Mouse (Mus musculus) neural tube, embryonic 12.5 days (tissue): ENCODE measurements at regions not wholly inside any gene's neighbourhood (a gene's known extent, or its start where the extent isn't known, plus 50 kb on each side); places are given as distances from the start of the nearest gene placed in this dataset.

ENCODE experiments used
- ATAC-seq: fragments of 200-750 bp; cut with Nextera tagmentation; 2 replicates; pipeline ENCODE4 v1.8.0; 2017; ENCODE audit warnings: low read depth, mild to moderate bottlenecking, moderate TSS enrichment, moderate library complexity; ENCODE audit not compliant: low FRiP score
- H3K27ac ChIP-seq: fragments of 300-500 bp; sonication (generic); 2 replicates; pipeline ENCODE4 v1.5.1; 2016
- H3K27me3 ChIP-seq: fragments of 300-500 bp; sonication (generic); replicated peaks from 2 replicates; pipeline ENCODE4 v1.6.1; 2016; ENCODE audit warnings: mild to moderate bottlenecking
- H3K36me3 ChIP-seq: fragments of 300-500 bp; sonication (generic); 2 replicates; pipeline ENCODE4 v1.6.1; 2016; ENCODE audit warnings: mild to moderate bottlenecking
- H3K4me1 ChIP-seq: fragments of 300-500 bp; sonication (generic); 2 replicates; pipeline ENCODE4 v1.6.1; 2016
- H3K4me2 ChIP-seq: fragments of 300-500 bp; sonication (generic); replicated peaks from 2 replicates; pipeline ENCODE4 v1.6.1; 2016; ENCODE audit warnings: mild to moderate bottlenecking
- H3K4me3 ChIP-seq: fragments of 300-500 bp; sonication (generic); 2 replicates; pipeline ENCODE4 v1.5.1; 2016
- H3K9ac ChIP-seq: fragments of 300-500 bp; sonication (generic); 2 replicates; pipeline ENCODE4 v1.6.1; 2016; ENCODE audit warnings: mild to moderate bottlenecking
- H3K9me3 ChIP-seq: fragments of 300-500 bp; sonication (generic); 2 replicates; pipeline ENCODE4 v1.6.1; 2016; ENCODE audit warnings: mild to moderate bottlenecking
- WGBS: fragments of 180-500 bp; shearing (Covaris S2); methylation state at CpG from one replicate; pipeline ENCODE4 v1.1.7; 2016; 5-methylcytosine and 5-hydroxymethylcytosine counted together

DNA sequence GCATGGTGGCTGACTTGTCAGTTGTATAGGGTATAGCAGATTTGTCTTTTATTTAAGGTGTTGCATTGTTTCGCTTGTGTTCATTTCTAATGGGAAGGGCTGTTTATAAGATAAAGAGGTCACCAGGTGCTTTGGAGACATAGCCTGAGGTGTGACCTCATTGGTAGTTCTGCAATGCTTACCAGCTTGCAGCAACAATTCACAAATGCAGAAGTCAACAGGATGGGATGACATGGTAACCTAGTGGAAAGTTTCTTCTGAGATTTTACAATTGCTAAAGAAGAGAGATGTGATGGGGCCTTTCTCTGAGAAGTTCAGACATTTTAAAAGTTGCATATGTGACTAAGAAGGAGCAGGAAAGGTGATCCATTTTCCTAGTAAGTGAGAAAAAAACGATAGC is 255.8 kb upstream of the Mmadhc start:
- no peaks in the 10 kb centered on the region for H3K36me3 ChIP-seq
- no peak overlapping the region for H3K9ac ChIP-seq
- no peaks in the 10 kb centered on the region for H3K27me3 ChIP-seq
- H3K4me2 ChIP-seq: no peak overlapping the region
- H3K4me3 ChIP-seq: no peak overlapping the region
- H3K9me3 ChIP-seq: no peaks in the 10 kb centered on the region
- no peaks in the 10 kb centered on the region for H3K4me1 ChIP-seq
- WGBS: 92% methylated on average over 2 of the region's 2 CpGs
- no peak for ATAC-seq
- H3K27ac ChIP-seq: no peak overlapping the region

DNA sequence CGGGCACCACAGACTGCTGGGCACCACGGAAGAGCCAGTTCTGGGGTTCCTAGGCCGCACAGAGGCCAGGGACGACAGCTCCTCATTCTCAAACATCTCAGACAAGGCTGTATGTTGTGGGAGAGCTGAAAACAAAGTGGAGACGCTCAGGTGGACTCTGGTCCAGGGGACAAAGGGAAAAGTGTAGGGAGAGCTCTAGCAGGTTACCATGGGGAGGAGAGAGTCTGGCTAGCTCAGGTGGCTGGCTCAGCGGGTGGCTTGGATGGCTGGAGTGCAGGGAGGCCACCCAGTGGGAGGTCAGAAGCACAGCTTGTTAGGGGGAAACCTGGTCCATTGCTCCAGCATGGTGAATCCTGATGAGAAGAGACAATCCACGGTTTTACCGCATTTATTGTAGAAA is 253.3 kb upstream of the Mmadhc start:
- WGBS: 76% methylated on average over 8 of the region's 8 CpGs
- H3K4me2 ChIP-seq: no peak overlapping the region
- H3K4me1 ChIP-seq: no peaks in the 10 kb centered on the region
- no peak for ATAC-seq
- no peaks in the 10 kb centered on the region for H3K27me3 ChIP-seq
- H3K27ac ChIP-seq: no peak overlapping the region
- H3K4me3 ChIP-seq: no peak overlapping the region
- no peaks in the 10 kb centered on the region for H3K36me3 ChIP-seq
- no peaks in the 10 kb centered on the region for H3K9me3 ChIP-seq
- no peak overlapping the region for H3K9ac ChIP-seq

DNA sequence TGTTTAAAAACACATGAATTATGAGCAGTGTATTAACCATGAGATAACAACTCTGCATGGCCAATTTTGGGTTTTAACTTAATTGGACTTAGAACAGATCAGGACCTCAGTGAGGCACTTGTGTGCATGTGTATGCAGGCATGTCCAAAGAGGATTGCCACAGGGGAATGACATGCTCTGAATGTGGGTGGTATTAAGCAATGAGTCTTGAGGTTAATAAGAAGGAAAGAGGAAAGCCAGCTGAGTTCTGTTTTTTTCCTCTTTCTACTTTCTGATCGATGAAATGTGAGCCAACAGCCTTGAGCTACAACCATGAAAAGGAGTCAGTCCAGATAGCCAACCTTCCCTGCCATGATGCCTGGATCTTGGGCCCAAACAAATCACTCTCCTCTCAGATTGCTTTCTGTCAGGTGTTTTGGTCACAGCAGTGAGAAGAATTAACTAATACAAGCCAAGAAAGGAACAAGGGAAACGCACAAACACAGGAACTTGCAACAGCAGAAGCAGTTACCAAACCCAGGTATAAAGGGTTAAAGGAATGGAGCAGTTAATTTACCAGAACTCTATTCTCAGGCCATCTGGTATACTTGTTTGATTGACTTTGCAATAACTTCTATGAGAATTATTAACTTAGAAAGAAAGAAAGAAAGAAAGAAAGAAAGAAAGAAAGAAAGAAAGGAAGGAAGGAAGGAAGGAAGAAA is 243.3 kb upstream of the Mmadhc start:
- Histone ChIP-seq H3K4me1 (no peaks in the 10 kb centered on the region), H3K4me2 (no peak overlapping the region), H3K27ac (no peak overlapping the region), H3K36me3 (no peaks in the 10 kb centered on the region), H3K9me3 (no peaks in the 10 kb centered on the region), H3K27me3 (no peaks in the 10 kb centered on the region), H3K4me3 (no peak overlapping the region), H3K9ac (no peak overlapping the region)
- 94% methylated on average over 2 of the region's 2 CpGs for WGBS
- no peak for ATAC-seq

DNA sequence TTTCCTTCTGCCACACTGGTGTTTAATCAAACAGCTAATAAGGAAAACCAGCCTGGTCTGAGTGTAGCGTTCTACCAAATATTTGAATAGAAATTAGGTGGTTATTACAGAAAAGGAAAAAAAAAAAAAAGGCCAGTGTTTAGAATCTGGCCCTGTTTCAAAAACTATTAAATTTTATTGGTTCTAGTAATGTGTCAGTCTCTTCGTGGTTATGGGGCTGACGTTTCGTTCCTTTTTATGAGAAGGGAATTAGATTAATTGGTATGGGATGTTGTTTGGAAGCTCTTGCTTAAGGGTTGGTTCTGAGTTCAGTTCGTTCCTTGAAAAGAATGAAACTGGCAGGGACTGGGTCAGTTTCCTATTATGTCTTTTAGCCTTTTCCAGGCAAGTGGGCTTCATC is 241.5 kb upstream of the Mmadhc start:
- no peaks in the 10 kb centered on the region for H3K9me3 ChIP-seq
- no peaks in the 10 kb centered on the region for H3K4me1 ChIP-seq
- H3K27me3 ChIP-seq: no peaks in the 10 kb centered on the region
- no peaks in the 10 kb centered on the region for H3K36me3 ChIP-seq
- ATAC-seq: no peak
- no peak overlapping the region for H3K4me3 ChIP-seq
- WGBS: 49% methylated on average over 5 of the region's 5 CpGs
- no peak overlapping the region for H3K27ac ChIP-seq
- H3K9ac ChIP-seq: no peak overlapping the region
- no peak overlapping the region for H3K4me2 ChIP-seq

DNA sequence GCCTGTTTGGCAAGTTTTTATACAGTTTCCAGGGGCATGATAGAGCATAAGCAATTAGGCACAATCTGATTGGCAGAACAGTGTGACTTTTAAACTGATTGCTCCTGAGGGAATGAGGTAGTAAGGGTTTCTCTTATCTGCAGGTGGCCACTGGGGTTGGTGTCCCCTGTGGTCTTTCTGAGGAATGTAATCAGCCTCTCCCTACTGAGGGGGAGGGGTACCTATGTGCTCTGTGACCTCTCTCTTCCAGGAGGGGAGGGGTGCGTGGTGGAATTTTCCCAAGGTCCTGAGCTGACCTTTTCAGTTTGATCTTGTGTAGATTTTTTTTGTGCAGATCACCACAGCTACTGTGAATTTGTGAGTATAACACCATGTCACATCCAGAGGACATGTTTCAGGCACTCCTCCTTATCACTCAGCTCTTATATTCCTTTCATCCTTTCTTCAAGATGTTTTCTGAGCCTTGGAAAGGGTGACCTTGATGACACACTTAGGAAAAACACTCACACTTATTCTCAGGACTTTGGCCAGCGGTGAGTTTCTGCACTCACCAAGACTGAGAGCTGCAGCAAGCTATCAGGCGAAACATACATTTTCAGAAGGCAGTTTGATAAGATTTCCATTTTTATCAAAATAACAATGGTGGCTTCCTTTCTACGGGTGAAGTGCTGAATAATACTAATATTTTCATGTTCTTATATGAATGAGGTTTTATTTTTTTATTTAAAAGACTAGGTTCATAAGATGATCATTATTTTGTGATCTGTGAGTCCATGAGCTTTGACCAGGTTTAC is 238.7 kb upstream of the Mmadhc start:
- Histone ChIP-seq H3K36me3 (no peaks in the 10 kb centered on the region), H3K9me3 (no peaks in the 10 kb centered on the region), H3K27me3 (no peaks in the 10 kb centered on the region), H3K9ac (no peak overlapping the region), H3K27ac (no peak overlapping the region), H3K4me1 (no peaks in the 10 kb centered on the region), H3K4me2 (no peak overlapping the region), H3K4me3 (no peak overlapping the region)
- WGBS: 86% methylated on average over 4 of the region's 4 CpGs
- ATAC-seq: no peak

DNA sequence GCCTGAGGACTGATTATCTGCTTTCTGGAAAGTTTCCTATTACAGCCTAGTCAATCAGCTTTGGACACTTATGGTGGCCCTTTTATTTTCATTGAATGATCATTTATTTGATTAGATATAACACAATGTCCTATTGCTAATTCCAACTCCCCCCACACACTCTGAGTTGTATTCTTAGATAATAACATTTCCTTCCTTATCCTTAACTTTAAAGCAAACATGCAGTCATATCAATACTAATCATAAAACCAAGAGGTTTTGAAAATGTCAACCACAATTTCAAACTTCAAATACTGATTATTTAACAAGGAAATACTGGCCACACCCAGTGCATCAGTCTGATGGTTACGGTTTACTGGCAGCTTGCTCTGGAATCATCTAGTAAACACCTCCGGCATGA is 237.1 kb upstream of the Mmadhc start:
- Histone ChIP-seq H3K4me3 (no peak overlapping the region), H3K4me1 (no peaks in the 10 kb centered on the region), H3K4me2 (no peak overlapping the region), H3K27me3 (no peaks in the 10 kb centered on the region), H3K36me3 (no peaks in the 10 kb centered on the region), H3K9ac (no peak overlapping the region), H3K9me3 (no peaks in the 10 kb centered on the region), H3K27ac (no peak overlapping the region)
- 93% methylated on average over 2 of the region's 2 CpGs for WGBS
- ATAC-seq: no peak

DNA sequence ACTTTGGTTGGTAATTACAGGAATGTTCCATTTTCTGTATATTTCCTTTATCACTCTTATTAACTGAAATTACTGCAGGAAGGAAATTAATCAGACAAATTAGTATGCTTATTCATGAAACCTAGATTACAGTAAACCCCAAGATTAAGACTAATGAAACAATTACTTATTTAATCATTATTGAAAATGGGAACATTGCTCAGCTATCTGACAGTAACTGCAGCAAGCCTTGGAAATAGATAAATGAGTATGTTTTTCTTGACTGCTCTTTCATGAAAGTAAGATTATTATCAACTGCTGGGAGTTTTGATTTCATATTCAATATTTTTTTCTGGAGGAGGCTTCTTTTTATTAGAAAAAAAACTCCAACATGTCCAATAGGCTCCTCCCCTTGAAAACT is 230.8 kb upstream of the Mmadhc start:
- H3K9me3 ChIP-seq: no peaks in the 10 kb centered on the region
- no peak overlapping the region for H3K4me3 ChIP-seq
- no peak overlapping the region for H3K27ac ChIP-seq
- H3K36me3 ChIP-seq: no peaks in the 10 kb centered on the region
- H3K9ac ChIP-seq: no peak overlapping the region
- H3K27me3 ChIP-seq: no peaks in the 10 kb centered on the region
- no peaks in the 10 kb centered on the region for H3K4me1 ChIP-seq
- no peak overlapping the region for H3K4me2 ChIP-seq
- no peak for ATAC-seq

DNA sequence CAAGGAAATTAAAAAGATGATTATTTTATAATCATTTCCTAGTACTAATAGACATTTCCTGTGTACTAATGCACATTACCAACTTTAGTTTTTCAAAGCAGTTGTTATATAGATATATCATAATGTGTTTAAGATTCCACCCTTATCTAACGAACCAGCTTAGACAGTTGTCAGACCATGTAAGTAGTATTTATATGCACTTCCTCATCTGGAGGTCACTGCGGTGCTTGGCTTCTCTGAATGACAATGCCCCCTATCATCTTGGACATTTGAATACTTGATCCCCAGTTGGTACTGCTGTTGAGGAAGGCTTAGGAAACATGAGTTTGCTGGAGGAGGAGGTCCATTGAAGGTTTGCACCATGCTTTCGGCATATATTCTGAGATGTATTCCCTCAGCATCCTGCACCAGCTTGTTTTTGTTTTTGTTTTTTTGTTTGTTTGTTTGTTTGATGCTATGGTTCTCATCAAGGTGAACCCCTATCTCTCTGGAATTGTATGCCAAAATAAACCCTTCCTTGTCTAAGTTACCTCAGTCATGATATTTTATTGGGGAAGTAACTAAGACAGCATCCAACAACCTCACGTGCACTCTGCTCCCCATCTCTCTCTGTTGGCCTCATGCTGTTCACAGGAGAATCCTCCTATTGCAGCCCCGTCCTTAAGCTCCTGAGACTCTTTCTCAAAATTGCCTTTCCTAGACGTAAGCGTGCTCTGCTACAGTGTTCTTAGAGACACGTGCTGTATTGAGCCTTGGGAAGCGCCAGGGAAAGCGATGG is 228.4 kb upstream of the Mmadhc start:
- no peak overlapping the region for H3K4me2 ChIP-seq
- no peaks in the 10 kb centered on the region for H3K36me3 ChIP-seq
- no peak overlapping the region for H3K4me3 ChIP-seq
- 84% methylated on average over 10 of the region's 10 CpGs for WGBS
- no peak overlapping the region for H3K27ac ChIP-seq
- H3K4me1 ChIP-seq: peaks cover 3% of the 10 kb centered on the region; the same call in 1 of the 2 replicates
- H3K9ac ChIP-seq: no peak overlapping the region
- ATAC-seq: no peak
- no peaks in the 10 kb centered on the region for H3K27me3 ChIP-seq
- no peaks in the 10 kb centered on the region for H3K9me3 ChIP-seq

DNA sequence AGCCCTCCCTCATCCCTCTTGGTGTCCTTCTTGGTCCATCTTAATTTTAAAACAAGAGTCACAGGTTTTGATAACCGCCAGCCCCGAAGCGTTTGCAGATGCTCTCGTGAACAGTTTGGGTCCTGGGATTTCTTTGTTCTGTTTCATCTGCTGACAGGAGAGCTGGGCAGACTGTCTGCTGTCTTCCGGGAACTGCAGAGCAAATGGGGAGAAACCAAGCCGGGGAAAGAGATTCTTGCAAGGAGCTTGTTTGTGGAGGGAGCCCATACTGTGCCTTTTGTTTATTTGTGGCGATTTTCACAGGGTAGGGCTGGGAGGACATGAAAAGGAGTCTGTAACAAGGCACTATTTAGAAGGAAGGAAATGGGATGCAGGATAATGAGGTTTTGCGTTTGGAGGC is 223.6 kb upstream of the Mmadhc start:
- H3K27me3 ChIP-seq: no peaks in the 10 kb centered on the region
- H3K4me2 ChIP-seq: 0 out of 2 replicates have a peak overlapping the region, but pooled peaks have one; percentile 14
- ATAC-seq: no peak
- peaks cover 11% of the 10 kb centered on the region for H3K4me1 ChIP-seq
- H3K9me3 ChIP-seq: no peaks in the 10 kb centered on the region
- H3K36me3 ChIP-seq: no peaks in the 10 kb centered on the region
- 33% methylated on average over 8 of the region's 8 CpGs for WGBS
- H3K4me3 ChIP-seq: no peak overlapping the region
- H3K27ac ChIP-seq: no peak overlapping the region
- no peak overlapping the region for H3K9ac ChIP-seq

DNA sequence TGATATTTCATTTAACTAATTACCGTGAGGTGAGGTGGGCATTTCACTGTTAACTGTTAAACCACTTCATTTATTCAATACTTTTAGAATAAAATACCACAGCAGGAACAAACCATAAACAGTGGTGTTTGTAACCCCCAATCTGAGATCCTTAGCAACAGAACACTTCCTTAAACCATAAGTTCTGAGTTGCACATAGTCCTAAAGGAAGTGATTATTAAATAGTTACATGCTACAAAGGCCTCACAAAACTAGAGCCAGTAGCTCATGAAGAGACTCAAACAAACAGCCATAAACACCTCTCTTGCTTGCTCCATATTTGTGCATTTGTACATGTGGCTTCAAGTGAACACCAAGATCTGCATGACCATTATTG is 222.5 kb upstream of the Mmadhc start:
- no peaks in the 10 kb centered on the region for H3K9me3 ChIP-seq
- peaks cover 11% of the 10 kb centered on the region for H3K4me1 ChIP-seq
- no peaks in the 10 kb centered on the region for H3K36me3 ChIP-seq
- no peak for ATAC-seq
- 82% methylated on average over 1 of the region's 1 CpGs for whole genome bisulfite sequencing
- no peak overlapping the region for H3K27ac ChIP-seq
- no peaks in the 10 kb centered on the region for H3K27me3 ChIP-seq
- no peak overlapping the region for H3K9ac ChIP-seq
- no peak overlapping the region for H3K4me2 ChIP-seq
- no peak overlapping the region for H3K4me3 ChIP-seq

DNA sequence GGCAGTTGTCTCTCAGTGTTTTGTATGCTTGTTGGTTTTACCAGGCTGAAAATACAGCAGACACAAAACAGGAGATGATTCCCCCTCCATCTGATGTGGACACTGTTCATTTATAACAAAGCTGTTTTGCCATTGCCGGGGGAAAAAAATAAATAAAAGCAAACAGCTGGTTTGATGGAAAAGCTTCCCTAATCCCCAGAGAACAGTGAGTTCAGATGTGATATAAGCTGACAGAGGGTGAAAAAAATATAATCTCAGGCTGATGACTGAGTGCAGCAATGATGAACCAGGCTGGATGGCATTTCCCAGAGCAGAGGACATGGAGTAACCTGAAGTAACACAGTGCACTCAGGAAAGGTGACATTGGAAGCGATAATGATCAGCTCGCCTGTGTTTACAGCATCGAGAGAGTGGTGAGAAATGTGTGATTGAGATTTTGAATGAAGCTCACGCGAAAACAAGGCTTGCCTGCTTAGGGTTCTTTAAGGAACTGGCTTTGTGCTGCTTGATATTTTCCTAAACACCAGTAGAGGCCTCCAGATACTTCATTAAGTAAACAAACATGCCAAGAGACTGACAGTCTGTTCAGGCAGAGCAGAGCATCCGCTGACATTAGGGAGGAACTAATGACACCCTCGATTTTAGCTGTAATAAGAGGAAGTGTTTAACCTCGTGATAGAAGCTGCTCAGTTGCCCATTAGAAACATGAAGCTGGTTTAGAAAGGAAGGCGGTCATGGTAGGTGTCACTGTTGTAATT is 221.9 kb upstream of the Mmadhc start:
- Histone ChIP-seq H3K4me3 (no peak overlapping the region), H3K9me3 (no peaks in the 10 kb centered on the region), H3K27ac (no peak overlapping the region), H3K4me1 (peaks cover 11% of the 10 kb centered on the region), H3K4me2 (no peak overlapping the region), H3K36me3 (no peaks in the 10 kb centered on the region), H3K27me3 (no peaks in the 10 kb centered on the region), H3K9ac (no peak overlapping the region)
- 72% methylated on average over 10 of the region's 10 CpGs for WGBS
- no peak for ATAC-seq

DNA sequence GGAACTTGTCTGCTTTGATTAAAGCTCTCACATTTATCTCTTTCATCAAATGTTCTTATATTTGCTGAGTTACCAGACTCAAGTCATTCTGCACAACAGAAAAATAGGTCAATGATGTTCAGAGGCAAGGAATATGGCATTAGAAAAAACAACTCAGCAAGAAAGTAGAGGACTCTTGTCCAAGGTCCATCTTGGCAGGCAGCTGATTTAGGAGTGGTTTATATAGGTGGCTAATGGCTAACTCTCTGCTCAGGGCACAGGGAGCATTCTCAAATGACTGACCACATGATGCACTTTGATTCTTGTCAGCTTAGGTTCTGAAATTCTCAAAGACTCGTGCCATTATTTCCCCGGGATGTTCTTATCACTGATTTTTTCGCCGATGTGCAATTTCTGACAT is 216.7 kb upstream of the Mmadhc start:
- no peak overlapping the region for H3K4me2 ChIP-seq
- H3K4me1 ChIP-seq: peaks cover under 1% of the 10 kb centered on the region; the same call in 1 of the 2 replicates
- no peak overlapping the region for H3K27ac ChIP-seq
- H3K4me3 ChIP-seq: no peak overlapping the region
- no peak for ATAC-seq
- no peaks in the 10 kb centered on the region for H3K9me3 ChIP-seq
- 94% methylated on average over 4 of the region's 4 CpGs for WGBS
- H3K9ac ChIP-seq: no peak overlapping the region
- H3K27me3 ChIP-seq: no peaks in the 10 kb centered on the region
- H3K36me3 ChIP-seq: no peaks in the 10 kb centered on the region
